Mouse (Mus musculus) heart, embryonic 15.5 days (tissue): ENCODE data around the gene Kif21a. TPM values are rescaled to one million over a fixed set of nuclear protein-coding genes. Genes with fewer than 3 reads are reported as not detected.

Source experiments
- ATAC-seq: fragments of 200-750 bp; cut with Nextera tagmentation; replicated peaks from 2 replicates; pipeline ENCODE4 v1.8.0; 2017; ENCODE audit warnings: low read depth, moderate TSS enrichment; ENCODE audit not compliant: insufficient number of reproducible peaks, insufficient read depth, low FRiP score
- H3K27ac ChIP-seq: fragments of 300-500 bp; sonication (generic); 2 replicates; pipeline ENCODE4 v1.5.1; 2015; ENCODE audit warnings: mild to moderate bottlenecking, inconsistent platforms
- H3K27me3 ChIP-seq: fragments of 300-500 bp; sonication (generic); 2 replicates; pipeline ENCODE4 v1.6.1; 2015; ENCODE audit warnings: inconsistent platforms
- H3K36me3 ChIP-seq: fragments of 300-500 bp; sonication (generic); 2 replicates; pipeline ENCODE4 v1.6.1; 2015; ENCODE audit warnings: mild to moderate bottlenecking, inconsistent platforms
- H3K4me1 ChIP-seq: fragments of 300-500 bp; sonication (generic); replicated peaks from 2 replicates; pipeline ENCODE4 v1.6.1; 2015; ENCODE audit warnings: inconsistent platforms
- H3K4me2 ChIP-seq: fragments of 300-500 bp; sonication (generic); 2 replicates; pipeline ENCODE4 v1.6.1; 2015; ENCODE audit warnings: inconsistent platforms, mild to moderate bottlenecking, moderate library complexity
- H3K4me3 ChIP-seq: fragments of 300-500 bp; sonication (generic); 2 replicates; pipeline ENCODE4 v1.5.1; 2015; ENCODE audit warnings: mild to moderate bottlenecking, inconsistent platforms
- H3K9ac ChIP-seq: fragments of 300-500 bp; sonication (generic); 2 replicates; pipeline ENCODE4 v1.6.1; 2015; ENCODE audit warnings: mild to moderate bottlenecking, inconsistent platforms
- H3K9me3 ChIP-seq: fragments of 300-500 bp; sonication (generic); replicated peaks from 2 replicates; pipeline ENCODE4 v1.6.1; 2016; ENCODE audit warnings: inconsistent platforms
- WGBS: fragments of 180-500 bp; shearing (Covaris S2); methylation state at CpG from one replicate; pipeline ENCODE4 v1.1.7; 2015; ENCODE audit warnings: mixed read lengths; 5-methylcytosine and 5-hydroxymethylcytosine counted together
- polyA plus RNA-seq: library from polyadenylated mRNA; unstranded; fragments of >200 nt; fragmentation: Nextera tagmentation; extraction: Ambion mirVana; gene quantifications from 2 replicates; pipeline ENCODE4 v1.2.1, GENCODE M21; 2015

Gene Kif21a
- polyA plus RNA-seq, 1 experiment from 2014 or later: 4.1 TPM

DNA sequence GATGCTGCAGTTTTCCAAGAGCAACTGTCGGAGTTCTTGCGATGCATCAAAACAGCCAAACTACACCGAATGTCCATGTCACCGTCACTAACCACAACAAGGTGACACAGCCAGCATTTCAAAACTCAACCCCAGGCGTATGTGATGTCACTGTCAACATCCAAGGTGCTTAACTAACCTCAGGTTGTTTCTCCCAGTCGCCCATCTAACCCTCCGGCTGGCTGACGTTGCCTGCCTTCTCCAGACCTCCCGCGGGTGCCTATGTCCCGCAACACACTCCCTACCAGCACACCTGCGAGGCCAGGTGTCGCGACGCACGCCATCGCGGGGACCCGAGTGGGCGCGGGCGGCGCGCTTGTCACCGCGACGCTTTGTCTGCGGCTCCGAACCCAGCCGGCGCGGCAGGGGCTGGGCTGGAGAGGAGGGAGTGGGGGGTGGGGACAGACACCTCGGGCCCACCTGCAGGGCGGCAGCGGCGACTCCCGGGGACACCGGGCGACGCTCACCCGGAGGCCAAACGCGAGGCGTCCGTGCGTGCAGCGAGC is 725 bp downstream of the Kif21a start:
- Histone ChIP-seq H3K9me3 (no peaks in the 10 kb centered on the region), H3K4me2 (peak overlapping the region; percentile 93), H3K4me3 (peak overlapping the region; percentile 94), H3K27me3 (no peaks in the 10 kb centered on the region), H3K9ac (peak overlapping the region; percentile 84), H3K27ac (peak overlapping the region; percentile 87), H3K36me3 (no peaks in the 10 kb centered on the region), H3K4me1 (peaks cover 8% of the 10 kb centered on the region; the same call in 1 of the 2 replicates)
- ATAC-seq: peak; percentile 25
- 2% methylated on average over 47 of the region's 47 CpGs for WGBS

DNA sequence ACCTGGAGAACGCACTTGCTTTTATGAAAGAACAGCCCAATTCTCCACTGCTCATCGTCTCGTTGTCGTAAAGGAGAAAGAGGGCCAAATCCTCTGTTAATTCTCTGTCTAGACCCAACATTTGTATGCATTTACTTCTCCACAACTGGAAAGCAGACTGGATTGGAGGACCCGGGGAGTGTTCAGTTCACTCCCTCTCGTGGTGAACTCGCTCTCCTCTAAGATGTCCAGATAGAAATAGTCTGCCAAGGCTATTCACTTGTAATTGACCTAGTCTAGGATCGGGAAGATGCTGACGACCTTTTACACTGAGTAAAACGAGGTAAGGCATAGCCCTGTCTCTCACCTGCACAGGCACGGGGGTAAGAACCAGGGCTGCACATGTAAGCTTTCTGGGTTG is 2.1 kb downstream of the Kif21a start:
- H3K36me3 ChIP-seq: no peaks in the 10 kb centered on the region
- no peaks in the 10 kb centered on the region for H3K27me3 ChIP-seq
- ATAC-seq: no peak
- H3K9ac ChIP-seq: no peak overlapping the region
- 87% methylated on average over 11 of the region's 11 CpGs for WGBS
- no peak overlapping the region for H3K4me3 ChIP-seq
- no peak overlapping the region for H3K27ac ChIP-seq
- no peaks in the 10 kb centered on the region for H3K9me3 ChIP-seq
- peaks cover 8% of the 10 kb centered on the region; the same call in 1 of the 2 replicates for H3K4me1 ChIP-seq
- no peak overlapping the region for H3K4me2 ChIP-seq

DNA sequence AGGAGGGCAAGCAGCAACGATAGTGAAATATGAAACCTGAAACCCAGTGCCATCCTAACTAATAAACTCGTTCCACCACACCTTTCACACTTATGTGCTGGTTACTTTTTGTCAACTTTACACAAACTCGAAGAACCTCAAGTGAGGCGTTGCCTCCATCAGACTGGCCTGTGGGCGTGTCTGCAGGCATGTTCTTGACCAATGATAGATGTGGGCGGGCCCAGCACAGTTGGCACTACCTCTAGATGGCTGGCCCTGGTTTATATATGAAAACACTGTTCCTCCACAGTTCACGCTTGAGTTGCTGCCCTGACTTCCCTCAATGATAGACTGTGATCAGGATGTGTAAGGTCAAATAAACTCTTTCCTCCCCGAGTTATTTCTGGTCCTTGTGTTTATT is 3.2 kb downstream of the Kif21a start:
- 66% methylated on average over 8 of the region's 8 CpGs for WGBS
- H3K4me3 ChIP-seq: no peak overlapping the region
- ATAC-seq: no peak

DNA sequence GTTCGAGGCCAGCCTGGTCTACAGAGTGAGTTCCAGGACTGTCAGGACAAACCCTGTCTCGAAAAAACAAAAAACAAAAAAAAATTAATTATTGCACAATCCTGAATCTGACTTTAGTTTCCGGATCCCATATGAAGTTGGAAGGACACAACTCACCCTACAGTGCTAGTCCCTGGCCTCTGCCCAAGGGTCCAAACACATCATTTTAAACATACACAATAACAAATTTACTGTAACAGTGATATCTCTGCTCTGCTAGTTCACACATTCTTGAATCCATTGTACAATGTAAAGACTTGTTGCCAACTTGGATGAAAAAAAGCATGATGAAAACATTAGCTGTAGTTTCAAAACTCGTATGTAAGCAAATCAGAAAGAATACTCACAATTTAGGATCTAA is 6.5 kb downstream of the Kif21a start:
- no peak overlapping the region for H3K4me3 ChIP-seq
- no peaks in the 10 kb centered on the region for H3K36me3 ChIP-seq
- no peaks in the 10 kb centered on the region for H3K27me3 ChIP-seq
- no peaks in the 10 kb centered on the region for H3K4me1 ChIP-seq
- H3K9me3 ChIP-seq: no peaks in the 10 kb centered on the region
- no peak overlapping the region for H3K4me2 ChIP-seq
- 82% methylated on average over 4 of the region's 4 CpGs for WGBS
- H3K27ac ChIP-seq: no peak overlapping the region
- no peak for ATAC-seq
- H3K9ac ChIP-seq: no peak overlapping the region

More for the DNA sequence above, 3.2 kb downstream of the Kif21a start:
- no peak overlapping the region for H3K4me2 ChIP-seq
- H3K27ac ChIP-seq: no peak overlapping the region
- no peaks in the 10 kb centered on the region for H3K36me3 ChIP-seq
- H3K27me3 ChIP-seq: no peaks in the 10 kb centered on the region
- H3K9me3 ChIP-seq: no peaks in the 10 kb centered on the region
- no peak overlapping the region for H3K9ac ChIP-seq
- peaks cover 8% of the 10 kb centered on the region; the same call in 1 of the 2 replicates for H3K4me1 ChIP-seq

DNA sequence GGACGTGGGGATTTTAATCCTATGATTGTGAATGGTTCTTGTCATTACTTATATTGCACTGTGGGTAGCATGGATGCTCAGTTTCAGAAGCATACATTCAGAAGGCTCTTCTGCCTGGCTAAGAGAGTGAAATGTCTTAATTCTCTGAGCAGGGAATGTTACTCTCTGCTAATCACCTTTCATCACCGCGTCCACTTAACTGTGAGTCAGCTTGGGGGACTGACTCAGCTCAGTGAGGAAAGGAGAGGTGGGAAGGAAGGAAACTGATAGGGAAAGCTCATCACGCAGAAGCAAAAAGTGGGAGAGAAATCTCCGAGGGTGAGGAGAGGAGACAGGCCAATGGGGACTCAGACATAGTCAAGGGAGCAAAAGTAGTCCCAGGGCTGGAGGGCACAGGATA is 10.9 kb downstream of the Kif21a start:
- Histone ChIP-seq H3K9me3 (no peaks in the 10 kb centered on the region), H3K27ac (no peak overlapping the region), H3K27me3 (no peaks in the 10 kb centered on the region), H3K4me2 (no peak overlapping the region), H3K4me1 (no peaks in the 10 kb centered on the region), H3K4me3 (no peak overlapping the region), H3K9ac (no peak overlapping the region), H3K36me3 (no peaks in the 10 kb centered on the region)
- 38% methylated on average over 5 of the region's 5 CpGs for WGBS
- ATAC-seq: no peak

DNA sequence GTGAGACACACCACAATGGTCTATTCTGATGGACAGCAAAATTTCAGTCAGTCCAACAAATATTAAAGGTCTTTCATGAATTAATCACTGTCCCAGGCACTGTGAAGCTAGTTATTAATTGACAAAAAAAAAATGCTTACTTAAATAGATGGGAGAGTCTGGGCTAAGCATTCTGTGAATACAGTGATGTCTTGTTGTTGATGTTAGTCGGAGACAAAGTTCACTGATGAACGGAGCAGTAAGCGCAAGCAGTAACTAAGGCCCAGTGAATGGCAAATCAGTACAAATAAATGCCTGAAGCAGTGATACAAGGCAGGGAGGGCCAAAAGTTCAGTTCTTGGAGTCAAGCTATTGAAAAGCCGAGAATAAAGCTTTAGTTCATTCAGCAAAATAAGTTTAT is 15.7 kb downstream of the Kif21a start:
- Histone ChIP-seq H3K9ac (no peak overlapping the region), H3K4me3 (no peak overlapping the region), H3K27ac (no peak overlapping the region), H3K4me2 (no peak overlapping the region), H3K36me3 (no peaks in the 10 kb centered on the region), H3K9me3 (no peaks in the 10 kb centered on the region), H3K27me3 (no peaks in the 10 kb centered on the region), H3K4me1 (no peaks in the 10 kb centered on the region)
- WGBS: 83% methylated on average over 4 of the region's 4 CpGs
- ATAC-seq: no peak

DNA sequence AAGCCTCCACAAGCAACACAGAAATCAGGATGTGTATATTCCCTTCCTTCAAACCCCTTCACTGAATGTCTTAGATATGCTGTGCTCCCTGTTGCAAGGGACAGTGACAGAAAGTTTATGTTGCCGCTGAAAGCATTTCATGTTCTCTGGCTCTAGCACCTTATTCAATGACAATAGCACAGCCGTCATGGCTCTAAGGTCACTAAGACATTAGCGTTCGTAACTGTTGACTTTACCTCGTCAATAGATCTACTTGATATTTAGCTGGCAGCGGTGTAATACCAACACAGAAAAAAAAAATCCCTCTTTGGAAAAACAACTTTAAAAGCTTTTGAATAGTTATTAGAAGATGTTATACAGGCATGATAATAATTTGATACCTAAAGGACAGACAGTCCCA is 16.2 kb downstream of the Kif21a start:
- Histone ChIP-seq H3K4me3 (no peak overlapping the region), H3K9me3 (no peaks in the 10 kb centered on the region), H3K27ac (no peak overlapping the region), H3K27me3 (no peaks in the 10 kb centered on the region), H3K9ac (no peak overlapping the region), H3K4me2 (no peak overlapping the region), H3K4me1 (no peaks in the 10 kb centered on the region), H3K36me3 (no peaks in the 10 kb centered on the region)
- 79% methylated on average over 6 of the region's 6 CpGs for whole genome bisulfite sequencing
- ATAC-seq: no peak

DNA sequence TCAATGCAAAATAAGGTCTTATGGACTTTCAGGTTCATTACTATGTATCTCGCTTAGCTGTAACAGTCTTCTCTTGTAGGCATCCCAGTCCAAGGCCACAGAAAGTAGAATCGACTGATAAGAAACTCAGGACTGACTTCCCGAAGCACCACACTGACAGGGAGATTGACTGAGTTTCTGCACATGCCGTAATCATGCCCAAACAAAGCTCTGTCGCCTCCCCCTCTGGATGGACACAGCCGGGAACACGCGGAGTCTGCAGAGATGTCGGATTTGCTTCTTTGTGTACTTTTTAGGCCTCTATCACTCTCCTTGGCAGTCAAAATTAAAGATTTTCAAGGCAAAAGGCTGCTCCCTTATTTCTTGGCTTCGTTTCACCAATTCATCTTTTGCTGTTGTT is 20.8 kb downstream of the Kif21a start:
- no peak for ATAC-seq
- H3K27me3 ChIP-seq: no peaks in the 10 kb centered on the region
- no peaks in the 10 kb centered on the region for H3K36me3 ChIP-seq
- H3K27ac ChIP-seq: peak overlapping the region; percentile 31; the same call in 1 of the 2 replicates
- peak overlapping the region; percentile 33; the same call in 1 of the 2 replicates for H3K9ac ChIP-seq
- H3K4me3 ChIP-seq: peak overlapping the region; percentile 29
- 40% methylated on average over 10 of the region's 10 CpGs for WGBS
- H3K4me2 ChIP-seq: peak overlapping the region; percentile 52
- H3K9me3 ChIP-seq: no peaks in the 10 kb centered on the region
- no peaks in the 10 kb centered on the region for H3K4me1 ChIP-seq

DNA sequence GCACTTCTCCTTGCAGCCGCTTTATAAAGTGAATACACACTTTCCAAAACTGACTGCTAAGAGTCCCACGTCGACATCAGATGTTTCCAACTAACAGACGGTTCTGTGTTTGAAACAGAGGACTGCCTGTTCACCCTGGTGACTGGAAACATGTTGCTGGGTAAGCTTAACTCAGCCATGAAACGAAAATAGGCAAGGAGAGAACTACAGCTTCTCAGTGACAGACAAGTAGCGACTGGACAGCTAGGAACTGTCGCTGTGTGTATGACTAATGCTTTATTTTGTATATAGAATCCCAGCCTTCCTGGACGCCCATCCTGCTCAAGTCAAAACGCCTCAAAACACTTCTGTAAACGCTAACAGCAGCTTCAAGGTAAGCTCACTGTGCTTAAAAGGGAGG is 21.3 kb downstream of the Kif21a start:
- H3K4me1 ChIP-seq: no peaks in the 10 kb centered on the region
- H3K27me3 ChIP-seq: no peaks in the 10 kb centered on the region
- peak overlapping the region; percentile 29 for H3K4me3 ChIP-seq
- peak overlapping the region; percentile 33; the same call in 1 of the 2 replicates for H3K9ac ChIP-seq
- peak overlapping the region; percentile 31; the same call in 1 of the 2 replicates for H3K27ac ChIP-seq
- H3K36me3 ChIP-seq: no peaks in the 10 kb centered on the region
- H3K9me3 ChIP-seq: no peaks in the 10 kb centered on the region
- ATAC-seq: no peak
- H3K4me2 ChIP-seq: peak overlapping the region; percentile 52
- WGBS: 52% methylated on average over 10 of the region's 10 CpGs

DNA sequence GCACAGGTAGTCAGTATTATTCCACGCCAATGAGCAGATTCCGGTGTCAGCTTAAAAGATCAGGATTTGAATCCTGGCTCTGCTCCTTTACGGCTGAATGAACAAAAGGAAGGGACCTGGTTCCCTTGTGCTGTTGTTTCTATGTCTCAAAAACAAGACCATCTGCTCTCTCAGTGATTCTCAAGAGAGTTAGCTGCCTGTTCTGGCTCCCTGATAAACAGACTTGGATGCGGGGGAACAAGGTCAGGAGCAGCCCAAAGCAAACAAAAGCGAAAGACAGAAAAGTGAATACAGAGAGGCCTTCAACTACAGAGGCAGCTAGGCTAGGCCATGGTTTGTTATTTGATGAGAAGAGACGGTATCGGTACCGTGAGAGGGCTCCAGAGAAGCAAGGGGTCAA is 27.5 kb downstream of the Kif21a start:
- H3K36me3 ChIP-seq: no peaks in the 10 kb centered on the region
- no peaks in the 10 kb centered on the region for H3K27me3 ChIP-seq
- H3K4me1 ChIP-seq: no peaks in the 10 kb centered on the region
- no peaks in the 10 kb centered on the region for H3K9me3 ChIP-seq
- no peak overlapping the region for H3K27ac ChIP-seq
- H3K4me2 ChIP-seq: no peak overlapping the region
- WGBS: 85% methylated on average over 8 of the region's 8 CpGs
- no peak overlapping the region for H3K4me3 ChIP-seq
- ATAC-seq: no peak
- H3K9ac ChIP-seq: no peak overlapping the region

DNA sequence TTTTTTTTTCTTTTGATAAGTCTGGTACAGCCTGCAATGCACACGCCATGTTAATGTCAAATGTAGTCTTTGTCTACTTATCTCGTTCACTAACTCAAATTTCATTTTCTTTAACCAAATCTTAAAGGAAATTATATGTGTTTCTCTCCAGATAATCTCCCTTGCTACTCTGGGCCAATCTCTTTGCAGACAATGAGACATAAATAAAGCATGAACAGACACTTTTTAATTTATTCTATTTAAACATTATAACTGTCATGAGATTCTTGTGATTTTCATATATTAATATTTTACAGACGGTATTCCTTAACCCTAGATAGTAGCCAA is 30.9 kb downstream of the Kif21a start:
- Histone ChIP-seq H3K9me3 (no peaks in the 10 kb centered on the region), H3K27ac (no peak overlapping the region), H3K9ac (no peak overlapping the region), H3K4me2 (no peak overlapping the region), H3K36me3 (no peaks in the 10 kb centered on the region), H3K27me3 (no peaks in the 10 kb centered on the region), H3K4me1 (no peaks in the 10 kb centered on the region), H3K4me3 (no peak overlapping the region)
- no peak for ATAC-seq
- WGBS: 61% methylated on average over 3 of the region's 3 CpGs

DNA sequence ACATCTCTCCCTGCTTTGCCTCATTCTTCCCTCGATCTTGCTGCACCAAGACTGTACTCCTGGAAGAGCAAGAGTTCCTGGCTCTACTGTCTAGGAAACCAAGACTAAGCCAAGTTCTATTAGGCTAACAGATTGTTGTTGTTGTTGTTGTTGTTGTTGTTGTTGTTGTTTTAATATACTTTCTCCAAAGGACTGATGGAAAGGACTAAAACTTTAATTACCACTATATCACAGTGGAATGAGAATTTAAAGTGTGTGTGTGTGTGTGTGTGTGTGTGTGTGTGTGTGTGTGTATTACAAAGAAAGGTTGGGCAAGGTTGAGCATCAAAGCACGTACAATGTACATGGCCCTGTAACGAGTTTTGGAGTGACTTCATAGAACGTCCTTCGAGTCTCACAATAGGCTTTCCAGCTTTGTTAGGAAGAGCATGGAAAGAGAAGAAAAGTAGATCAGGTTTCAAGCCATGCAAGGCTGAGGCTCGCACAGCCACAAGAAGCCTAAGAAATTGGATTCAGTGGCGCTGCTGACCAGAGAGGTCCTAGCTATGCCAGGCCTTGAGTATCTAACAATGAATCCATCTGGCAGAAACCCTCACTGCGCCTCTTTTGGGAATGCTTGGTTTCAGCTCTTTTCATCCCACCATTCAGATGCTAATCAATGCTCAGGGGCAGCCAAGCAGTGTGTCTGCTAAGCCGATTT is 31.4 kb downstream of the Kif21a start:
- Histone ChIP-seq H3K4me1 (no peaks in the 10 kb centered on the region), H3K4me3 (no peak overlapping the region), H3K9ac (no peak overlapping the region), H3K27ac (no peak overlapping the region), H3K4me2 (no peak overlapping the region), H3K36me3 (no peaks in the 10 kb centered on the region), H3K9me3 (no peaks in the 10 kb centered on the region), H3K27me3 (no peaks in the 10 kb centered on the region)
- no peak for ATAC-seq
- 71% methylated on average over 9 of the region's 9 CpGs for WGBS
